ENCODE assay signal across 8 mouse cellular contexts in genomic region chr4:152324641-152325562, GRCm38 (mm10). TPM values are rescaled to one million over a fixed set of nuclear protein-coding genes. Genes with fewer than 3 reads are reported as not detected.
DNase-seq lines count a peak whose midpoint lies in the region; ATAC-seq and TF ChIP-seq lines count a peak whose summit lies in the region.

No protein-coding gene starts in this region.

- no peak for TF ChIP-seq POLR2A in embryonic fibroblast, embryonic 13.5 days (IDR thresholded peaks at IDR 0.05; ENCODE audit: low read depth, low read length)
- TF ChIP-seq POLR2A in limb, embryonic 14.5 days (IDR thresholded peaks at IDR 0.05; ENCODE audit: borderline replicate concordance, extremely low read depth, insufficient read depth, insufficient read length), result no peak

- no peak for DNase-seq in lung, postnatal 10 days
- no peak for DNase-seq in limb, embryonic 14.5 days (ENCODE audit: low spot score)
- DNase-seq in gastrocnemius, postnatal 25 days, result no peak
- no peak for DNase-seq in right cerebral cortex, postnatal 4 days
- DNase-seq in cerebellum, adult 9-10 months, result no peak

- peaks cover 17% of the 10 kb centered on the region for H3K36me3 ChIP-seq in lung, embryonic 16.5 days (ENCODE audit: control insufficient read depth, insufficient read depth, low read length)
- peaks cover 20% of the 10 kb centered on the region for H3K36me3 ChIP-seq in limb, embryonic 14.5 days (ENCODE audit: control insufficient read depth, insufficient read depth, low read length)
- peaks cover 21% of the 10 kb centered on the region for H3K36me3 ChIP-seq in stomach, embryonic 14.5 days (ENCODE audit: control insufficient read depth, insufficient read depth, low read length)

- H3K27me3 ChIP-seq in lung, embryonic 16.5 days (ENCODE audit: control insufficient read depth, insufficient read depth, low read depth, low read length), result no peaks in the 10 kb centered on the region
- no peaks in the 10 kb centered on the region for H3K27me3 ChIP-seq in limb, embryonic 14.5 days (ENCODE audit: control insufficient read depth, insufficient read depth, low read length)
- no peaks in the 10 kb centered on the region for H3K27me3 ChIP-seq in stomach, embryonic 14.5 days (ENCODE audit: control insufficient read depth, insufficient read depth, low read length)

- ATAC-seq in lung, embryonic 16.5 days (ENCODE audit: low read depth), result peak; percentile 6; the same call in 1 of the 2 replicates
- ATAC-seq in limb, embryonic 14.5 days (ENCODE audit: low FRiP score, low read depth), result peak; percentile 25
- peak; percentile 26; the same call in 1 of the 2 replicates for ATAC-seq in stomach, embryonic 14.5 days (ENCODE audit: insufficient number of reproducible peaks, insufficient read depth, low FRiP score, low read depth)

- WGBS in lung, embryonic 16.5 days, result 48% methylated on average over 16 of the region's 16 CpGs
- 56% methylated on average over 16 of the region's 16 CpGs for WGBS in limb, embryonic 14.5 days
- 51% methylated on average over 16 of the region's 16 CpGs for WGBS in stomach, embryonic 14.5 days

- H3K4me3 ChIP-seq in lung, embryonic 16.5 days (ENCODE audit: low read length), result peak overlapping the region; percentile 94
- H3K4me3 ChIP-seq in embryonic fibroblast, embryonic 13.5 days (ENCODE audit: insufficient read depth, low read length), result peak overlapping the region; percentile 35
- peak overlapping the region; percentile 98 for H3K4me3 ChIP-seq in limb, embryonic 14.5 days (replicated peaks; ENCODE audit: low read length)
- H3K4me3 ChIP-seq in stomach, embryonic 14.5 days (ENCODE audit: low read depth, low read length), result peak overlapping the region; percentile 78

- peak overlapping the region; percentile 54; the same call in 1 of the 2 replicates for H3K9ac ChIP-seq in lung, embryonic 16.5 days (ENCODE audit: low read length)
- H3K9ac ChIP-seq in limb, embryonic 14.5 days (ENCODE audit: low read depth, low read length, severe bottlenecking), result peak overlapping the region; percentile 38; the same call in 1 of the 2 replicates
- H3K9ac ChIP-seq in stomach, embryonic 14.5 days (replicated peaks; ENCODE audit: low read depth, low read length), result no peak overlapping the region

- peaks cover 11% of the 10 kb centered on the region for H3K4me1 ChIP-seq in lung, embryonic 16.5 days (replicated peaks; ENCODE audit: control insufficient read depth, insufficient read depth, low read length)
- 0 out of 2 replicates have a peak, but pooled peaks cover 2% of the 10 kb centered on the region for H3K4me1 ChIP-seq in embryonic fibroblast, embryonic 13.5 days (ENCODE audit: control insufficient read depth, insufficient read depth, low read length)
- peaks cover 10% of the 10 kb centered on the region for H3K4me1 ChIP-seq in limb, embryonic 14.5 days (ENCODE audit: control insufficient read depth, insufficient read depth, low read length)
- peaks cover 10% of the 10 kb centered on the region for H3K4me1 ChIP-seq in stomach, embryonic 14.5 days (ENCODE audit: control insufficient read depth, insufficient read depth, low read length)

- H3K9me3 ChIP-seq in lung, embryonic 16.5 days (ENCODE audit: control insufficient read depth, low read length), result no peaks in the 10 kb centered on the region
- H3K9me3 ChIP-seq in limb, embryonic 14.5 days (ENCODE audit: control insufficient read depth, low read length), result no peaks in the 10 kb centered on the region
- H3K9me3 ChIP-seq in stomach, embryonic 14.5 days (ENCODE audit: control insufficient read depth, low read depth, low read length), result no peaks in the 10 kb centered on the region

- TF ChIP-seq CTCF in embryonic fibroblast, embryonic 13.5 days (IDR thresholded peaks at IDR 0.05; ENCODE audit: borderline replicate concordance, insufficient read depth, low read length), result no peak

- no peak overlapping the region for H3K27ac ChIP-seq in lung, embryonic 16.5 days (ENCODE audit: low read length)
- H3K27ac ChIP-seq in embryonic fibroblast, embryonic 13.5 days (ENCODE audit: insufficient read depth, low read length), result peak overlapping the region; percentile 19; the same call in 1 of the 2 replicates
- H3K27ac ChIP-seq in limb, embryonic 14.5 days (replicated peaks; ENCODE audit: low read depth, low read length), result no peak overlapping the region
- H3K27ac ChIP-seq in stomach, embryonic 14.5 days (ENCODE audit: low read length), result no peak overlapping the region

- H3K4me2 ChIP-seq in lung, embryonic 16.5 days (ENCODE audit: low read depth, low read length), result peak overlapping the region; percentile 48
- H3K4me2 ChIP-seq in limb, embryonic 14.5 days (replicated peaks; ENCODE audit: low read depth, low read length, severe bottlenecking), result peak overlapping the region; percentile 79
- H3K4me2 ChIP-seq in stomach, embryonic 14.5 days (replicated peaks; ENCODE audit: low read depth, low read length), result no peak overlapping the region; the same call in 1 of the 2 replicates

RNA-seq across cellular contexts. Expression of gene Rpl22, which starts 0.6 kb away (rescaled TPM):
- 361 and 378 TPM in 2 replicates for polyA plus RNA-seq in lung, embryonic 16.5 days (2015; fragmentation: Nextera tagmentation; extraction: Ambion mirVana)
- polyA plus RNA-seq in embryonic fibroblast, embryonic 13.5 days (2011; ENCODE audit: insufficient read length, low read depth, missing spikeins), result 1,143 and 1,246 TPM in 2 replicates
- polyA plus RNA-seq in limb, embryonic 14.5 days (2012; rRNA removed), result 296 and 760 TPM in 2 replicates
- polyA plus RNA-seq in limb, embryonic 14.5 days (2014; fragmentation: Nextera tagmentation; extraction: Ambion mirVana), result 422 and 460 TPM in 2 replicates
- 483 and 497 TPM in 2 replicates for polyA plus RNA-seq in stomach, embryonic 14.5 days (2014; fragmentation: Nextera tagmentation; extraction: Ambion mirVana)
- total RNA-seq in gastrocnemius, postnatal 25 days (2021), result 100 to 1,000 TPM; 194 to 222 TPM

RNA-seq across cellular contexts. Expression of gene Rnf207, which starts 6.1 kb away (rescaled TPM):
- 2.5 and 2.7 TPM in 2 replicates for polyA plus RNA-seq in lung, embryonic 16.5 days (2015; fragmentation: Nextera tagmentation; extraction: Ambion mirVana)
- polyA plus RNA-seq in embryonic fibroblast, embryonic 13.5 days (2011; ENCODE audit: insufficient read length, low read depth, missing spikeins), result 0.81 and 1.5 TPM in 2 replicates
- 0.92 and 1.1 TPM in 2 replicates for polyA plus RNA-seq in limb, embryonic 14.5 days (2012; rRNA removed)
- polyA plus RNA-seq in limb, embryonic 14.5 days (2014; fragmentation: Nextera tagmentation; extraction: Ambion mirVana), result 0.39 and 0.50 TPM in 2 replicates
- 1.00 and 1.1 TPM in 2 replicates for polyA plus RNA-seq in stomach, embryonic 14.5 days (2014; fragmentation: Nextera tagmentation; extraction: Ambion mirVana)
- total RNA-seq in gastrocnemius, postnatal 25 days (2021), result not detected

RNA-seq across cellular contexts. Expression of gene Chd5, which starts 13.5 kb away (rescaled TPM):
- polyA plus RNA-seq in lung, embryonic 16.5 days (2015; fragmentation: Nextera tagmentation; extraction: Ambion mirVana), result 0.28 and 0.38 TPM in 2 replicates
- 0.56 and 0.78 TPM in 2 replicates for polyA plus RNA-seq in embryonic fibroblast, embryonic 13.5 days (2011; ENCODE audit: insufficient read length, low read depth, missing spikeins)
- polyA plus RNA-seq in limb, embryonic 14.5 days (2012; rRNA removed), result 0.72 and 0.83 TPM in 2 replicates
- polyA plus RNA-seq in limb, embryonic 14.5 days (2014; fragmentation: Nextera tagmentation; extraction: Ambion mirVana), result 0.07 and 0.54 TPM in 2 replicates
- polyA plus RNA-seq in stomach, embryonic 14.5 days (2014; fragmentation: Nextera tagmentation; extraction: Ambion mirVana), result 0.39 and 0.81 TPM in 2 replicates
- under 1 TPM; 0.03 to 0.08 TPM for total RNA-seq in gastrocnemius, postnatal 25 days (2021)

RNA-seq across cellular contexts. Expression of gene Icmt, which starts 27.9 kb away (rescaled TPM):
- polyA plus RNA-seq in lung, embryonic 16.5 days (2015; fragmentation: Nextera tagmentation; extraction: Ambion mirVana), result 21.7 and 24.0 TPM in 2 replicates
- polyA plus RNA-seq in embryonic fibroblast, embryonic 13.5 days (2011; ENCODE audit: insufficient read length, low read depth, missing spikeins), result 34.2 and 42.7 TPM in 2 replicates
- 26.6 and 30.7 TPM in 2 replicates for polyA plus RNA-seq in limb, embryonic 14.5 days (2012; rRNA removed)
- polyA plus RNA-seq in limb, embryonic 14.5 days (2014; fragmentation: Nextera tagmentation; extraction: Ambion mirVana), result 27.6 and 32.7 TPM in 2 replicates
- polyA plus RNA-seq in stomach, embryonic 14.5 days (2014; fragmentation: Nextera tagmentation; extraction: Ambion mirVana), result 20.2 and 22.6 TPM in 2 replicates
- 10 to 100 TPM; 16.5 to 16.8 TPM for total RNA-seq in gastrocnemius, postnatal 25 days (2021)

RNA-seq across cellular contexts. Expression of gene Hes3, which starts 33.4 kb away (rescaled TPM):
- polyA plus RNA-seq in lung, embryonic 16.5 days (2015; fragmentation: Nextera tagmentation; extraction: Ambion mirVana), result not detected in 2 replicates
- polyA plus RNA-seq in embryonic fibroblast, embryonic 13.5 days (2011; ENCODE audit: insufficient read length, low read depth, missing spikeins), result not detected in 2 replicates
- polyA plus RNA-seq in limb, embryonic 14.5 days (2012; rRNA removed), result 0.03 and 0.13 TPM in 2 replicates
- polyA plus RNA-seq in limb, embryonic 14.5 days (2014; fragmentation: Nextera tagmentation; extraction: Ambion mirVana), result not detected in 2 replicates
- polyA plus RNA-seq in stomach, embryonic 14.5 days (2014; fragmentation: Nextera tagmentation; extraction: Ambion mirVana), result 0.43 TPM in 1 of 2 replicates, not detected in the other
- total RNA-seq in gastrocnemius, postnatal 25 days (2021), result not detected

Comparison
In these comparisons a context has a peak if more than half of its experiments do, and no peak if none do; other contexts are left out.
1. H3K4me3 ChIP-seq: peak in every context shown above with its lines; median percentile 98 in limb, embryonic 14.5 days; 94 in lung, embryonic 16.5 days; 78 in stomach, embryonic 14.5 days; 35 in embryonic fibroblast, embryonic 13.5 days.